Mouse (Mus musculus) G1E (cell line): ENCODE measurements around the gene Nkx6-2.

Experiments
- CTCF ChIP-seq: IDR thresholded peaks from 2 replicates; pipeline ENCODE4 v1.5.1; 2012; ENCODE audit warnings: low read depth, low read length, inconsistent platforms, mixed read lengths
- GATA2 ChIP-seq: IDR thresholded peaks from 2 replicates; pipeline ENCODE4 v1.6.1; 2012; ENCODE audit warnings: low read depth, low read length, inconsistent platforms, borderline replicate concordance
- POLR2AphosphoS5 ChIP-seq: IDR thresholded peaks from 2 replicates; pipeline ENCODE4 v1.6.1; 2012; ENCODE audit warnings: low read depth, low read length, inconsistent platforms; ENCODE audit not compliant: insufficient replicate concordance

DNA sequence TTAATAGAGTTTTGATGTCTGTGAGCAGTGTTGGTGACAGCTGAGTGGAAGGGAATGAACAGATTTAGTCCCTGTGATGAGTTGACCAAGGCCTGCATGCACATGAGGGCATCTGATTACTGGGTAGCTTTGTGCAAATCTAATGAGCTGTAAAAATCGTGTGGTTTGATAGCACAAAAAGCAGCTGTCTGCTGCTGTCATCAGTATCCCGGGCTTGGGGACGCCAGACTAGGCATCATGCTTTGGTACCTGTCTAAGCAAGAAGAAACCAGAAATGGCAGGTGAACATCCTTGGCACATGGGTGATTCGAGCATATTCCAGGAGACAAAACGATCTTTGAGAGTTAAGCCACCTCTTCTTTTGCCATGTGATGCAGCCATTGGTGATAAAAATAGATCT lies 26.3 kb downstream of the Nkx6-2 start:
- TF ChIP-seq CTCF, result no peak
- no peak for TF ChIP-seq GATA2
- no peak for TF ChIP-seq POLR2AphosphoS5
